Mouse (Mus musculus): Measurements from ENCODE around the gene Kbtbd2. TPM values are rescaled to one million over a fixed set of nuclear protein-coding genes. Genes with fewer than 3 reads are reported as not detected.

The Kbtbd2 gene
- total and polyA plus RNA-seq, 3 experiments, result 13.2 to 50.7 (median 26.0) TPM

- H3K9ac ChIP-seq (ENCODE audit: control insufficient read depth, low read depth, low read length, poor library complexity, severe bottlenecking), result no peak overlapping the region
- H3K79me2 ChIP-seq (ENCODE audit: control insufficient read depth, insufficient read depth, low read length, poor library complexity), result no peaks in the 10 kb centered on the region
- no peaks in the 10 kb centered on the region for H3K4me1 ChIP-seq (ENCODE audit: control insufficient read depth in 1 of 2, insufficient read depth in 2 of 2, low read length in 2 of 2)
- H3K9me3 ChIP-seq (replicated peaks; ENCODE audit: insufficient read depth, low read length), result no peaks in the 10 kb centered on the region
- no peak overlapping the region for H3K4me3 ChIP-seq (ENCODE audit: control insufficient read depth in 1 of 2, insufficient read depth in 1 of 2, low read depth in 2 of 2, low read length in 2 of 2)
- peaks cover 4 to 5% of the 10 kb centered on the region in 2 experiments; a peak in 2 of 4 replicates for H3K27me3 ChIP-seq (ENCODE audit: control insufficient read depth in 1 of 2, insufficient read depth in 2 of 2, low read length in 2 of 2)
- DNase-seq (ENCODE audit: low read depth, low spot score), result no peak
- H3K27ac ChIP-seq (ENCODE audit: control insufficient read depth, low read depth, low read length), result no peak overlapping the region
- TF ChIP-seq POLR2AphosphoS2 (IDR thresholded peaks at IDR 0.05; ENCODE audit: low read length), result no peak
- TF ChIP-seq POLR2A (IDR thresholded peaks at IDR 0.05; ENCODE audit: control insufficient read depth in 1 of 2, insufficient read depth in 1 of 2, low read depth in 1 of 2, low read length in 2 of 2, poor library complexity in 1 of 2), result no peak
- no peak for TF ChIP-seq ELF1 (IDR thresholded peaks at IDR 0.05; ENCODE audit: low read depth, low read length)
- H3K36me3 ChIP-seq (ENCODE audit: control insufficient read depth in 1 of 2, insufficient read depth in 2 of 2, low read length in 2 of 2), result no peaks in the 10 kb centered on the region
Observed at GRCm38 (mm10) chr6:56818436-56819123, 21.0 kb upstream of the Kbtbd2 start.

- H3K79me2 ChIP-seq (ENCODE audit: control insufficient read depth, insufficient read depth, low read length, poor library complexity), result no peaks in the 10 kb centered on the region
- no peak overlapping the region for H3K9ac ChIP-seq (ENCODE audit: control insufficient read depth, low read depth, low read length, poor library complexity, severe bottlenecking)
- H3K9me3 ChIP-seq (replicated peaks; ENCODE audit: insufficient read depth, low read length), result no peaks in the 10 kb centered on the region
- H3K4me3 ChIP-seq (ENCODE audit: control insufficient read depth in 1 of 2, insufficient read depth in 1 of 2, low read depth in 2 of 2, low read length in 2 of 2), result no peak overlapping the region
- no peaks in the 10 kb centered on the region; a peak in 1 of 4 replicates for H3K27me3 ChIP-seq (ENCODE audit: control insufficient read depth in 1 of 2, insufficient read depth in 2 of 2, low read length in 2 of 2)
- H3K36me3 ChIP-seq (ENCODE audit: control insufficient read depth in 1 of 2, insufficient read depth in 2 of 2, low read length in 2 of 2), result no peaks in the 10 kb centered on the region
- no peak for TF ChIP-seq MXI1 (IDR thresholded peaks at IDR 0.05; ENCODE audit: low read depth, low read length)
- TF ChIP-seq CHD1 (IDR thresholded peaks at IDR 0.05; ENCODE audit: low read depth, low read length), result no peak
- no peak for TF ChIP-seq ZNF384 (IDR thresholded peaks at IDR 0.05; ENCODE audit: low read depth, low read length)
- no peak for TF ChIP-seq JUND (IDR thresholded peaks at IDR 0.05; ENCODE audit: low read depth, low read length)
- no peak for TF ChIP-seq KAT2A (conservative IDR thresholded peaks at IDR 0.05; ENCODE audit: low read depth, low read length)
- no peak for TF ChIP-seq ZKSCAN1 (IDR thresholded peaks at IDR 0.05; ENCODE audit: low read depth, low read length)
- TF ChIP-seq ZMIZ1 (IDR thresholded peaks at IDR 0.05; ENCODE audit: low read depth, low read length), result no peak
- no peak for TF ChIP-seq BHLHE40 (IDR thresholded peaks at IDR 0.05; ENCODE audit: borderline replicate concordance, low read depth, low read length)
- no peak for TF ChIP-seq MAX (IDR thresholded peaks at IDR 0.05; ENCODE audit: low read length)
- no peak for TF ChIP-seq MYC (IDR thresholded peaks at IDR 0.05; ENCODE audit: low read depth, low read length)
- TF ChIP-seq USF2 (IDR thresholded peaks at IDR 0.05; ENCODE audit: borderline replicate concordance in 1 of 2, insufficient read depth in 1 of 2, low read depth in 1 of 2, low read length in 2 of 2), result no peak
- no peak for TF ChIP-seq EP300 (IDR thresholded peaks at IDR 0.05; ENCODE audit: low read depth in 1 of 2, low read length in 2 of 2)
- TF ChIP-seq CHD2 (IDR thresholded peaks at IDR 0.05; ENCODE audit: low read length), result no peak
- H3K27ac ChIP-seq (ENCODE audit: control insufficient read depth, low read depth, low read length), result no peak overlapping the region
- no peaks in the 10 kb centered on the region for H3K4me1 ChIP-seq (ENCODE audit: control insufficient read depth in 1 of 2, insufficient read depth in 2 of 2, low read length in 2 of 2)
- DNase-seq (ENCODE audit: low read depth, low spot score), result no peak
Observed at GRCm38 (mm10) chr6:56813332-56813731, 15.7 kb upstream of the Kbtbd2 start.

All from MEL (cell line).